Mouse (Mus musculus): ENCODE measurements around the gene Sac3d1. TPM values are rescaled to one million over a fixed set of nuclear protein-coding genes. Genes with fewer than 3 reads are reported as not detected.
"Not testable (repeated sequence)": the region's sequence is repeated elsewhere in the genome, so short reads cannot be mapped to it uniquely, and the experiment has no call there.

Gene Sac3d1
- total RNA-seq, 2 experiments from 2014 or later = 19.3 to 22.4 TPM

- Histone ChIP-seq H3K27ac (no peak overlapping the region), H3K4me3 (no peak overlapping the region)
- DNase-seq (ENCODE audit: extremely low spot score in 1 of 2, low spot score in 2 of 2) = no peak
- intact Hi-C loops (cut with DNase I) = no loop called here
- TF ChIP-seq CTCF (IDR thresholded peaks at IDR 0.05) = no peak
These were observed 17.9 kb upstream of the Sac3d1 start for GRCm38 (mm10) chr19:6136397-6136796.

- DNase-seq (ENCODE audit: extremely low spot score in 1 of 2, low spot score in 2 of 2); intact Hi-C loops (cut with DNase I); H3K27ac ChIP-seq; H3K4me3 ChIP-seq: not testable (repeated sequence)
These were observed 14.7 kb upstream of the Sac3d1 start for GRCm38 (mm10) chr19:6133197-6133596.

- intact Hi-C loops (cut with DNase I) = no loop called here
- no peak for TF ChIP-seq CTCF (IDR thresholded peaks at IDR 0.05)
- no peak for DNase-seq (ENCODE audit: extremely low spot score in 1 of 2, low spot score in 2 of 2)
- peak overlapping the region; percentile 40; the same call in 1 of the 2 replicates for H3K27ac ChIP-seq
- H3K4me3 ChIP-seq = no peak overlapping the region
These were observed 13.8 kb upstream of the Sac3d1 start for GRCm38 (mm10) chr19:6132171-6132827.

- H3K27ac ChIP-seq; intact Hi-C loops (cut with DNase I); DNase-seq (ENCODE audit: extremely low spot score in 1 of 2, low spot score in 2 of 2); H3K4me3 ChIP-seq: not testable (repeated sequence)
These were observed 12.1 kb upstream of the Sac3d1 start for GRCm38 (mm10) chr19:6130414-6131128.

- intact Hi-C loops (cut with DNase I) = loop anchor here (1.0 to 5.0 kb wide), 3 partner anchors 10 to 163 kb away; partner anchors contain the start of genes Pola2, Sac3d1 and Syvn1
- DNase-seq (ENCODE audit: extremely low spot score in 1 of 2, low spot score in 2 of 2) = peak; percentile 92
- H3K27ac ChIP-seq = peak within 1 kb of the TSS; percentile 97
- peak within 1 kb of the TSS; percentile 65 for H3K4me3 ChIP-seq
- no peak for TF ChIP-seq CTCF (IDR thresholded peaks at IDR 0.05)
These were observed 9.4 kb upstream of the Sac3d1 start, which contains the start of gene Snx15 for GRCm38 (mm10) chr19:6127760-6128341. Snx15 (minus strand) TSS chr19:6128304.

- peak overlapping the region; percentile 65 for H3K4me3 ChIP-seq
- DNase-seq (ENCODE audit: extremely low spot score in 1 of 2, low spot score in 2 of 2) = no peak
- H3K27ac ChIP-seq = peak overlapping the region; percentile 97
- intact Hi-C loops (cut with DNase I) = loop anchor here (1.0 to 5.0 kb wide), 3 partner anchors 9 to 162 kb away; partner anchors contain the start of genes Pola2, Sac3d1 and Syvn1
- no peak for TF ChIP-seq CTCF (IDR thresholded peaks at IDR 0.05)
These were observed 8.5 kb upstream of the Sac3d1 start for GRCm38 (mm10) chr19:6126789-6127580.

- Histone ChIP-seq H3K27ac (no peak overlapping the region), H3K4me3 (no peak overlapping the region)
- no peak for DNase-seq (ENCODE audit: extremely low spot score in 1 of 2, low spot score in 2 of 2)
- intact Hi-C loops (cut with DNase I) = loop anchor here (2.0 to 5.0 kb wide), 2 partner anchors 79 to 161 kb away; partner anchors contain the start of genes Pola2 and Syvn1
- TF ChIP-seq CTCF (IDR thresholded peaks at IDR 0.05) = peak; percentile 73
These were observed 7.8 kb upstream of the Sac3d1 start for GRCm38 (mm10) chr19:6126289-6126688.

- no peak for TF ChIP-seq CTCF (IDR thresholded peaks at IDR 0.05)
- DNase-seq (ENCODE audit: extremely low spot score in 1 of 2, low spot score in 2 of 2) = no peak
- intact Hi-C loops (cut with DNase I) = loop anchor here (5.0 kb wide), 1 partner anchor 78 kb away; the partner anchor contains the start of gene Syvn1
These were observed 6.4 kb upstream of the Sac3d1 start for GRCm38 (mm10) chr19:6124898-6125297.

GRCm38 (mm10) chr19:6123330-6123729 is 4.9 kb upstream of the Sac3d1 start:
- TF ChIP-seq CTCF (IDR thresholded peaks at IDR 0.05) = no peak
- DNase-seq (ENCODE audit: extremely low spot score in 1 of 2, low spot score in 2 of 2) = no peak
- H3K4me3 ChIP-seq = no peak overlapping the region
- no peak overlapping the region for H3K27ac ChIP-seq
- intact Hi-C loops (cut with DNase I) = no loop called here

More at GRCm38 (mm10) chr19:6124898-6125297, 6.4 kb upstream of the Sac3d1 start:
- no peak overlapping the region for H3K4me3 ChIP-seq
- H3K27ac ChIP-seq = no peak overlapping the region

GRCm38 (mm10) chr19:6121761-6122160 is 3.3 kb upstream of the Sac3d1 start:
- intact Hi-C loops (cut with DNase I) = no loop called here
- Histone ChIP-seq H3K27ac (no peak overlapping the region), H3K4me3 (no peak overlapping the region)
- no peak for DNase-seq (ENCODE audit: extremely low spot score in 1 of 2, low spot score in 2 of 2)
- TF ChIP-seq CTCF (IDR thresholded peaks at IDR 0.05) = no peak

- Histone ChIP-seq H3K4me3 (peak overlapping the region; percentile 78), H3K27ac (peak overlapping the region; percentile 93)
- no peak for DNase-seq (ENCODE audit: extremely low spot score in 1 of 2, low spot score in 2 of 2)
- intact Hi-C loops (cut with DNase I) = loop anchor here (1.0 to 5.0 kb wide), 2 partner anchors 9 to 36 kb away; partner anchors contain the start of genes Cdca5, Gm28374, Tmem262 and Zfpl1
- no peak for TF ChIP-seq CTCF (IDR thresholded peaks at IDR 0.05)
These were observed 281 bp upstream of the Sac3d1 start for GRCm38 (mm10) chr19:6118677-6119185.
